Mouse (Mus musculus) testis, adult 2 months (tissue): ENCODE data around the gene Ppp1r3d. TPM values are rescaled to one million over a fixed set of nuclear protein-coding genes. Genes with fewer than 3 reads are reported as not detected.
A peak's percentile ranks its signal among the peaks of the same experiment; 100 is the strongest.

Experiments
- H3K27ac ChIP-seq: fragments of 200-500 bp; 2 replicates; pipeline ENCODE4 v1.5.1; 2012; ENCODE audit warnings: low read depth, low read length; ENCODE audit not compliant: control insufficient read depth, insufficient read depth
- H3K27me3 ChIP-seq: fragments of 200-500 bp; 2 replicates; pipeline ENCODE4 v1.6.1; 2012; ENCODE audit warnings: mild to moderate bottlenecking, low read length, moderate library complexity; ENCODE audit not compliant: control insufficient read depth, insufficient read depth
- H3K36me3 ChIP-seq: fragments of 200-500 bp; 2 replicates; pipeline ENCODE4 v1.6.1; 2012; ENCODE audit warnings: mild to moderate bottlenecking, low read length; ENCODE audit not compliant: control insufficient read depth, insufficient read depth
- H3K4me1 ChIP-seq: fragments of 200-500 bp; 2 replicates; pipeline ENCODE4 v1.6.1; 2012; ENCODE audit warnings: low read length; ENCODE audit not compliant: control insufficient read depth, insufficient read depth
- H3K4me3 ChIP-seq: fragments of 200-500 bp; 2 replicates; pipeline ENCODE4 v1.5.1; 2012; ENCODE audit warnings: low read depth, mild to moderate bottlenecking, low read length, moderate library complexity, mixed read lengths; ENCODE audit not compliant: control insufficient read depth
- CTCF ChIP-seq: fragments of 200-500 bp; IDR thresholded peaks from 2 replicates; pipeline ENCODE4 v1.5.1; 2012; ENCODE audit warnings: low read depth, mild to moderate bottlenecking, inconsistent platforms, low read length, moderate library complexity; ENCODE audit not compliant: control insufficient read depth, insufficient read depth, insufficient replicate concordance
- POLR2A ChIP-seq: fragments of 200-500 bp; IDR thresholded peaks from 2 replicates; pipeline ENCODE4 v1.6.1; 2012; ENCODE audit warnings: low read depth, mild to moderate bottlenecking, inconsistent platforms, low read length, moderate library complexity; ENCODE audit not compliant: control insufficient read depth
- polyA plus RNA-seq: library from polyadenylated mRNA; depleted of rRNA; stranded (reverse); fragments of >200 nt; gene quantifications from 2 replicates; pipeline ENCODE4 v1.2.3, GENCODE M21; 2012; rRNA removed

Ppp1r3d gene
- polyA plus RNA-seq, 1 experiment, result 0.64 TPM

DNA sequence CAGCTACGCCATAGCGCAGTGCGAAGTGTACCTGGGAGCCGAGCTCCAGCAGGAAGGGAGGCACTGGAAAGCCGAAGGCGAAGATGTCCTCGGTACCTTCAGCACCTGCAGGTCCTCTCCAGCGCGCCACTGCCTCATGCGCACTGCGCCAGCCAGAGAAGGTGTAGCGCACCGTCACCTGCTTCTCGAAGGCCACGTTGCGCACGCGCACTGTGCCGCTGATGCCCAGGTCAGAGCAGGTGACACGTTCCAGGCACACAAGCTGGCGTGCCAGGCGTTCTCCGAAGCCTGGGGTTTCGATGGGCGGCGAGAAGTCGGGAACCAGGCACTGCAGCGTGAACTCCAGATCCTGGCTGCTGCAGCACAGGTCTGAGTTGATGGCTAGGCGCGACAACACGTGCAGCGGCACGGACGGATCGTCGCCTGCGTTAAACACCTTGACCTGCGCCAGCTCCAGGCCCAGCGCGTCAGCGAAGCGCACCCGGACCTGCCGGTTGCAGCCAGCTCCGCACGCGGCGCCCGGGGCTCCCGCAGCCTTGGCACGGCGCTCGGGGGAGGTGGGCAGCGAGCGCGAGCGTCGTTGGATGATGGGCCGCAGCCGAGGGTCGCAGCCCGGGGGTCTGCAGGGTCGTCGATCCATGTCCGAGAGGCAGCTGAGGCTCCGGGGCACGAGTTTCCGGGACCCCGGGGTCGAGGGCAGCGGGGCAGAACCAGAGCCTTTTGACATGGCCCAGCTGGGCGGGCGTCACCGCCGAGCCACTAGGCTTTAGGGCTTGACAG lies 601 bp downstream of the Ppp1r3d start:
- Histone ChIP-seq H3K4me1 (peaks cover 18% of the 10 kb centered on the region), H3K27ac (peak overlapping the region; percentile 24; the same call in 1 of the 2 replicates), H3K36me3 (no peaks in the 10 kb centered on the region), H3K4me3 (peak overlapping the region; percentile 89), H3K27me3 (no peaks in the 10 kb centered on the region)
- TF ChIP-seq CTCF (no peak), POLR2A (no peak)

DNA sequence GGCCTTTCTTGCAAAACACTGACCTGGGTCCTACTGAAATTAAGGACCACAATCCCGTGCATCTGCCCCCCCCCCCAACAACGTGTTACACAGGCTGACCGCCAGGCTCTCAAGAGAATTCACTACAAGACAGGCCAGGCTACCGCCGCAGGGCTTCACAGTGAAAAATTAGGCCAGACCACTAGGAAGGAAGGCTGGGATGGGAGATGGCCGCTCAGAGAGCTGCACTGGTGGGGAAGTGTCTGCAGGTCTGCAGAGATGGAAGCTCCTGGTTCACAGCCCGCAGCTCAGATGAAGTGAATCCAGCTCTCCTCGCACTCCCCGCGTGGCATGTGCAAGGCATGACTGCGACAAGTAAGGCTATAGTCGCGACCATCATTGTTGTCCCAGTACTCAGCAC lies 1.2 kb downstream of the Ppp1r3d start:
- Histone ChIP-seq H3K4me3 (peak overlapping the region; percentile 89), H3K27ac (no peak overlapping the region), H3K4me1 (peaks cover 18% of the 10 kb centered on the region), H3K27me3 (no peaks in the 10 kb centered on the region), H3K36me3 (no peaks in the 10 kb centered on the region)
- TF ChIP-seq POLR2A (no peak), CTCF (no peak)

DNA sequence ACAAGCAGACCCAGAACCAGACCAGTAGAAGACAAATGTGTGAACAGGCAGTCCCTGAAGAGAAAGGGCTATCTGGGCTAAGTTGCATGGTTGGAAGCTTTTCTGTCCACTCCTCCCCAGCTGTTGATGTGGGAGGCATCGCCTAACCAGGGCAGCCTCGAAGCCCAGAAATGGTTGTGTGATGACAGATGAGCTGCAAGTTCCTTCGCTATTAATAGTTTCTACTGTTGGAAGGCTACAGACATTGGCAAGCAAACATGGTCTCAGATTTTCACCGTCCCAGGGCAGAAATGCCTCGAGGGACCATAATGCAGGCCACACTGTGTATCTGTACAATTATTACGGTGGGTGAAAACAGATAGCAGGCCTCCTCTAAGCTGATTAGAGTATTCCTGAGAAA lies 1.7 kb downstream of the Ppp1r3d start:
- Histone ChIP-seq H3K27me3 (no peaks in the 10 kb centered on the region), H3K4me3 (no peak overlapping the region), H3K4me1 (peaks cover 18% of the 10 kb centered on the region), H3K27ac (no peak overlapping the region), H3K36me3 (no peaks in the 10 kb centered on the region)
- TF ChIP-seq CTCF, result no peak
- TF ChIP-seq POLR2A, result no peak

DNA sequence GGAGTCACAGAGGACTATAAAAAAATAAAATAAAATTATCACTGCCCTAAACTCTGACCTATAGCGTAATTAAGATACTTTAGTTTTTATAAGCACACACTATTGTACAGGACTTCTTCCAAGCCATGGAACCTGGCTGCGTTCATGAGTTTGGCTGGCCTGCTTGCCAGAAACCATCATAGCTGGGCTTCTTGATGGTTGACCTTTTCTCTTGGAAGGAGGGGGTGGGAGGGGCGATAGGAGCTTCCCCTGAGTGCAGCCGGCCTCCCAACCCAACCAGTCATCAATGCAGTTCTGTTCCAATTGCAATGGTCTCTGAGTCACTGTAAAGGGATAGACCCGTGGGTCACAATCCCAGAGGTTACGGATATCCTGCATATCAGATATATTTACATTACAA lies 4.0 kb downstream of the Ppp1r3d start:
- Histone ChIP-seq H3K27me3 (no peaks in the 10 kb centered on the region), H3K36me3 (no peaks in the 10 kb centered on the region), H3K27ac (no peak overlapping the region), H3K4me1 (peaks cover 18% of the 10 kb centered on the region), H3K4me3 (no peak overlapping the region)
- TF ChIP-seq CTCF, result no peak
- TF ChIP-seq POLR2A, result no peak

DNA sequence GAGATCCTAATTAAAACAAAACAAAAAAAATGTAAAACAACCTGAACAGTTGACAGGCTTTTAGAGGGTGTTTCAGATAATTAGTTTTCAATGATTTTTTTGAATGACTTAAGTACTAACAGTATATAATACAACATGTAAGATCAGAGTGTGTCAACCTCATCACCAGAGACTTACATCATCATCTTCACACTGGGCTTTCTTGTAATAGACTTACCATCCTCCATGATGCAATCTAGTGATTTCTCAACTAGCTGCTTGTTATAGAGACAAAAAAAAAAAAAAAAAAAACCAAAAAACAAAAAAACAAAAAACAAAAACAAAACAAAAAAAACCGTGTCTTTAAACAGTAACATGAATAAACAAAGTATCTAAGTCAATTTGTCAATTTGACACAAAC lies 5.2 kb downstream of the Ppp1r3d start:
- TF ChIP-seq CTCF (no peak), POLR2A (no peak)
- Histone ChIP-seq H3K27me3 (no peaks in the 10 kb centered on the region), H3K27ac (no peak overlapping the region), H3K4me1 (peaks cover 12% of the 10 kb centered on the region), H3K4me3 (no peak overlapping the region), H3K36me3 (no peaks in the 10 kb centered on the region)

DNA sequence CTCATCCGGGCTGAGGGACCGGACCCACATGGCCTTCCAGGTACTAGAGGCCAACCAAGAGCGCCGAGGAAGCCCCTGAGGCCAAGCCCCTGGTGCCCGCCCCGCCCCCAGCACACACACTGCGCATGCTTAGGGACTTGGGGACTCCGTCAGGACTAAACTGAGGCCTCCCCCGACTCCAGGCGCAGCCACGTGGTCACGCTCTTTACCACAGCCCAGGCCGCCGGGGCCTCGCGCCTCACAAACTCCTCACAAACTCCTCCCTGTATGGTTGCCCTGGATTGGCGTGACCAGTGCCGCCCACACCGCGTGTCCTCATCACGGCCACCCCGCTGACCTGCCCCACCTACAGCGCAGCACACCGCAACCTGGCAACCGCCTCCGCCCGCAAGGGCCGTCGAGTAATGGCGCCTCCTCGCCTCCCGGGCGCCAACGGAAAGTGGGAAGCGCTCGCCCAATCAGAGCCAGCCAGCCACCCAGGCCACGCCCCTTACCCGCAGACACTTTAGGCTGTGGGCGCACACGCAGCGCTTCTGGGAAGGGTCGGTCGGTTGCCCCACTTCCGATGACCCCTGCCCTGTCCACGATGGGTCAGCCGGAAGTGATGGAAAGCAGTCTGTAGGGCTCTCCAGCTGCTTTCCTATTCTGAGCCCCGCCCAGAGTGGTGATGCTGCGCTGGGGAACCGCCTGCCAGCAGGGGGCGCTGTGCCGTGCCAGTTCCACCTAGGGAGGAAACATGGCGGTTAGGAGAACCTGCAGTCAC lies 7.0 kb downstream of the Ppp1r3d start, which contains the start of gene Sycp2:
TSS of gene Sycp2 (minus strand) at position 633 of the 763 bp plus-strand sequence.
- no peaks in the 10 kb centered on the region for H3K27me3 ChIP-seq
- peak; percentile 90 for TF ChIP-seq POLR2A
- peak; percentile 100 for TF ChIP-seq CTCF
- peak within 1 kb of the TSS; percentile 99 for H3K27ac ChIP-seq
- peak within 1 kb of the TSS; percentile 97 for H3K4me3 ChIP-seq
- H3K4me1 ChIP-seq, result no peaks in the 10 kb centered on the region
- no peaks in the 10 kb centered on the region for H3K36me3 ChIP-seq

Other genes with a start within 250 kb of the Ppp1r3d start
- 12.2 and 18.8 TPM in 2 replicates for gene Sycp2, start 6.8 kb downstream of the Ppp1r3d start, polyA plus RNA-seq
- gene Fam217b, start 52 bp upstream of the Ppp1r3d start, polyA plus RNA-seq, result 1.8 and 2.6 TPM in 2 replicates
- 2.4 and 3.5 TPM in 2 replicates for gene Cdh26, start 16.1 kb upstream of the Ppp1r3d start, polyA plus RNA-seq